Mouse (Mus musculus): ENCODE measurements around the gene Camk1. TPM values are rescaled to one million over a fixed set of nuclear protein-coding genes. Genes with fewer than 3 reads are reported as not detected.

Camk1 gene
- polyA plus RNA-seq, 1 experiment from 2014 or later = 19.9 TPM

DNA sequence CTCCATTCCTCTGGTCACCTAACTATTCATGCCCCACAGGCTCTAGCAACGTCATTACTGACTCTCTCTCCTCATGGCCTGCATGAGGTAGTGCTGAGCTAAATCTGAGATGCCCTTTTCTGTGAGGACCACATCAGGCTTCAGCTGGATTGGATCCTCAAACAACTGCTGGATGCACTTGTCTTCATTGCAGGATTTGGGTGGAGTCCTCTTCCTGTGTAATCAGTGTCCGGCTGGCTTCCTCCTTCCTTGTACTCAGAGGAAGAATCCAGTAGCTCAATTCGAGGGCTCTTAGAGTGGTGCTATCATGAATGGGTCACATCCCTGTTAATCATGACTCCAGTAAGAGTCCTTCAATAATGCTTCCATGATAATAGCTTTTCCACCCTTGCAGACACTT is 9.9 kb upstream of the Camk1 start:
- Histone ChIP-seq H3K4me2 (no peak overlapping the region), H3K9me3 (replicated peaks) (no peaks in the 10 kb centered on the region), H3K27me3 (no peaks in the 10 kb centered on the region), H3K27ac (no peak overlapping the region), H3K9ac (no peak overlapping the region), H3K4me3 (replicated peaks) (no peak overlapping the region), H3K36me3 (no peaks in the 10 kb centered on the region), H3K4me1 (replicated peaks) (no peaks in the 10 kb centered on the region)
- WGBS (ENCODE audit: insufficient replicate concordance) = 32% methylated on average over 3 of the region's 3 CpGs
- DNase-seq (no peak), ATAC-seq (ENCODE audit: low read depth) (no peak)

GRCm38 (mm10) chr6:113352820-113353219 is 9.0 kb upstream of the Camk1 start:
- H3K4me3 ChIP-seq (replicated peaks) = no peak overlapping the region
- no peaks in the 10 kb centered on the region for H3K9me3 ChIP-seq (replicated peaks)
- H3K36me3 ChIP-seq = no peaks in the 10 kb centered on the region
- H3K27ac ChIP-seq = no peak overlapping the region
- ATAC-seq (ENCODE audit: low read depth) = no peak
- H3K4me1 ChIP-seq (replicated peaks) = no peaks in the 10 kb centered on the region
- no peak overlapping the region for H3K4me2 ChIP-seq
- no peaks in the 10 kb centered on the region for H3K27me3 ChIP-seq
- no peak overlapping the region for H3K9ac ChIP-seq
- 53% methylated on average over 3 of the region's 3 CpGs for WGBS (ENCODE audit: insufficient replicate concordance)
- no peak for DNase-seq

GRCm38 (mm10) chr6:113351653-113352052 is 7.9 kb upstream of the Camk1 start:
- Histone ChIP-seq H3K4me1 (replicated peaks) (no peaks in the 10 kb centered on the region), H3K4me3 (replicated peaks) (no peak overlapping the region), H3K9ac (no peak overlapping the region), H3K27me3 (no peaks in the 10 kb centered on the region), H3K9me3 (replicated peaks) (no peaks in the 10 kb centered on the region), H3K36me3 (no peaks in the 10 kb centered on the region), H3K27ac (no peak overlapping the region), H3K4me2 (no peak overlapping the region)
- WGBS (ENCODE audit: insufficient replicate concordance) = 23% methylated on average over 10 of the region's 10 CpGs
- no peak for DNase-seq
- ATAC-seq (ENCODE audit: low read depth) = no peak

DNA sequence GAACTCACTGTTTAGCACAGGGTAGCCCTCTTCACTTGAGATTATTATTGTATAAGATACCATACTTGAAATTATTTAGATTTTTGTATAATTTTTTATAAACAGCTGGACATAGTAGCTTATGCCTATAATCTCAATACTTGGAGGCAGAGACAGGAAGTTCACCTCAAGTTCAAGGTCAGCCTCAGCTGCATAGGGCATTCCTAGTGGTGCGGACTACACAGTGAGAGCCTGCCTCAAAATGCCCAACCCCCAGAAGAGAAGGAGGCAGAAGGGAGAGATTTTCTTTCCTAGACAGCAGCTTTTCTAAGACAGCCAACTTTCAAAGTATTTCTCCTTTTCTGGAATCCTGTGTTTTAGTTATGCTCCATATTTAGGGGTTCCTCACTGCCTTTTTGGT is 7.4 kb upstream of the Camk1 start:
- Histone ChIP-seq H3K4me3 (replicated peaks) (no peak overlapping the region), H3K9me3 (replicated peaks) (no peaks in the 10 kb centered on the region), H3K4me2 (no peak overlapping the region), H3K4me1 (replicated peaks) (no peaks in the 10 kb centered on the region), H3K27me3 (no peaks in the 10 kb centered on the region), H3K9ac (no peak overlapping the region), H3K27ac (no peak overlapping the region), H3K36me3 (no peaks in the 10 kb centered on the region)
- 88% methylated on average over 1 of the region's 1 CpGs for WGBS (ENCODE audit: insufficient replicate concordance)
- ATAC-seq (ENCODE audit: low read depth) (no peak), DNase-seq (no peak)

GRCm38 (mm10) chr6:113350538-113350937 is 6.8 kb upstream of the Camk1 start:
- DNase-seq (no peak), ATAC-seq (ENCODE audit: low read depth) (no peak)
- no peak overlapping the region for H3K4me3 ChIP-seq (replicated peaks)

DNA sequence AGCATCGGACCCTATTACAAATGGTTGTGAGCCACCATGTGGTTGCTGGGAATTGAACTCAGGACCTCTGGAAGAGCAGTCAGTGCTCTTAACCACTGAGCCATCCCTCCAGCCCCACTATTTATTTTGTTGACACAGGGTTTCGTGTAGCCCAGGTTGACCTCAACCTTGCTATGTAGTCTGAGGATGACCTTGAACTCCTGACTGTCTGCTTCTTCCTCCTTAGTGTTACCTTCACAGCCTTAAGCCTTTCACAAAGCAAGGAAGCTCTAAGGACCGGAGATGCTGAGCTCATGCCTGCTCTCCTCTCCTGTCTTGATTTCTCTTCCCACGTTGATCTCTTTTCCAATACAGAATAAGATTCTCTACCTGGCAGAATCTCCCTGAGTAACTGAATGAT is 3.1 kb upstream of the Camk1 start:
- Histone ChIP-seq H3K4me3 (replicated peaks) (no peak overlapping the region), H3K9ac (no peak overlapping the region), H3K4me2 (no peak overlapping the region), H3K9me3 (replicated peaks) (no peaks in the 10 kb centered on the region), H3K36me3 (no peaks in the 10 kb centered on the region), H3K27me3 (no peaks in the 10 kb centered on the region), H3K27ac (no peak overlapping the region), H3K4me1 (replicated peaks) (peaks cover 15% of the 10 kb centered on the region)
- DNase-seq = no peak
- WGBS (ENCODE audit: insufficient replicate concordance) = 57% methylated on average over 4 of the region's 4 CpGs
- ATAC-seq (ENCODE audit: low read depth) = no peak

More at GRCm38 (mm10) chr6:113350538-113350937, 6.8 kb upstream of the Camk1 start:
- H3K9ac ChIP-seq = no peak overlapping the region
- no peaks in the 10 kb centered on the region for H3K27me3 ChIP-seq
- H3K27ac ChIP-seq = no peak overlapping the region
- H3K4me1 ChIP-seq (replicated peaks) = no peaks in the 10 kb centered on the region
- no peaks in the 10 kb centered on the region for H3K9me3 ChIP-seq (replicated peaks)
- H3K36me3 ChIP-seq = no peaks in the 10 kb centered on the region
- H3K4me2 ChIP-seq = no peak overlapping the region

- Histone ChIP-seq H3K27me3 (no peaks in the 10 kb centered on the region), H3K9me3 (replicated peaks) (no peaks in the 10 kb centered on the region), H3K9ac (peak overlapping the region; percentile 79; the same call in 1 of the 2 replicates), H3K4me1 (replicated peaks) (peaks cover 19% of the 10 kb centered on the region), H3K27ac (no peak overlapping the region), H3K4me3 (replicated peaks) (peak overlapping the region; percentile 60; the same call in 1 of the 2 replicates), H3K4me2 (peak overlapping the region; percentile 71), H3K36me3 (0 out of 2 replicates have a peak, but pooled peaks cover 2% of the 10 kb centered on the region)
- ATAC-seq (ENCODE audit: low read depth) (no peak), DNase-seq (no peak)
- 43% methylated on average over 2 of the region's 2 CpGs for WGBS (ENCODE audit: insufficient replicate concordance)
Observed at GRCm38 (mm10) chr6:113344321-113344720, 537 bp upstream of the Camk1 start.

DNA sequence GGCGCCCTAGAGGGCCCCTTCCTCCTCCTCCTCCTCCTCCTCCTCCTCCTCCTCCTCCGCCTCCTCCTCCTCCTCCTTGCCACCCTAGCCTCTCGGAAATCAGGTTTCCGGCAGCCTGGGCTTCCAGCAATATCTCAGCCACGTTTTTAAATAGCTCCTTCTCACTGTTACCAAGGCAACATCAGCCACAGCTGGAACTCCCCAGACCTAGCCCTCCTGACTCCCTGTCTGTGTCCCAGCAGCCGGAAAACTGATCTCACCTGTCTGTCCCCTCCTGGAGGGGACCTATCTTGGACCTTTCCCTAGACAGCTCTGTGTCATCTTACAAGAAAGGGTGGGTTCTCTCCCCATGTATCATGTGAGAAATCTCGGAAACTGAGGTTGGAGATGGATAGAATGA is 1.5 kb downstream of the Camk1 start:
- Histone ChIP-seq H3K36me3 (peaks cover 3% of the 10 kb centered on the region; the same call in 1 of the 2 replicates), H3K4me1 (replicated peaks) (peaks cover 22% of the 10 kb centered on the region), H3K27me3 (no peaks in the 10 kb centered on the region), H3K4me2 (peak overlapping the region; percentile 71; the same call in 1 of the 2 replicates), H3K4me3 (replicated peaks) (no peak overlapping the region; the same call in 1 of the 2 replicates), H3K9me3 (replicated peaks) (no peaks in the 10 kb centered on the region), H3K9ac (no peak overlapping the region), H3K27ac (no peak overlapping the region)
- ATAC-seq (ENCODE audit: low read depth) (no peak), DNase-seq (no peak)
- WGBS (ENCODE audit: insufficient replicate concordance) = 38% methylated on average over 4 of the region's 7 CpGs

DNA sequence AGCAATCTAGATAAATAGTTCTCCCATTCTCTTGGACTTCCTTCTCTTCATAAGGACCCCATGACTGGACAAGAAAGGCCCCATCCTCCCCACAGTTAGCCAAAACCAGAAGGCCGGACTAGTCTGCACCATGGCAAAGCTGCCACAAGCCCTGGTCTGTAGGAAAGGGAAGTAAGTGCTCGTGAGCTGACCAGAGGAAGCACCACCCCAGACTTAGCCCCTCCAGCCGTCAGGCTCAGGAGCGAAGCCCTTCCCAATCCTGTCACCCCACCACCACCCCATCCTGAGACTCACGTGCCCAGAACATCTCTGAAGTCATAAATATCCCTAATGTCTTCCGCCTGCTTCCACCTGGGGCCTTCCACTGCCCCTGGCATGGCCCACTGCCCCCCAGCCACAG is 2.2 kb downstream of the Camk1 start:
- no peaks in the 10 kb centered on the region for H3K9me3 ChIP-seq (replicated peaks)
- no peak for DNase-seq
- no peak overlapping the region for H3K27ac ChIP-seq
- H3K4me3 ChIP-seq (replicated peaks) = no peak overlapping the region
- 50% methylated on average over 6 of the region's 6 CpGs for WGBS (ENCODE audit: insufficient replicate concordance)
- H3K4me2 ChIP-seq = no peak overlapping the region
- peaks cover 27% of the 10 kb centered on the region for H3K4me1 ChIP-seq (replicated peaks)
- ATAC-seq (ENCODE audit: low read depth) = no peak
- H3K9ac ChIP-seq = no peak overlapping the region
- no peaks in the 10 kb centered on the region for H3K27me3 ChIP-seq
- H3K36me3 ChIP-seq = peaks cover 3% of the 10 kb centered on the region; the same call in 1 of the 2 replicates

DNA sequence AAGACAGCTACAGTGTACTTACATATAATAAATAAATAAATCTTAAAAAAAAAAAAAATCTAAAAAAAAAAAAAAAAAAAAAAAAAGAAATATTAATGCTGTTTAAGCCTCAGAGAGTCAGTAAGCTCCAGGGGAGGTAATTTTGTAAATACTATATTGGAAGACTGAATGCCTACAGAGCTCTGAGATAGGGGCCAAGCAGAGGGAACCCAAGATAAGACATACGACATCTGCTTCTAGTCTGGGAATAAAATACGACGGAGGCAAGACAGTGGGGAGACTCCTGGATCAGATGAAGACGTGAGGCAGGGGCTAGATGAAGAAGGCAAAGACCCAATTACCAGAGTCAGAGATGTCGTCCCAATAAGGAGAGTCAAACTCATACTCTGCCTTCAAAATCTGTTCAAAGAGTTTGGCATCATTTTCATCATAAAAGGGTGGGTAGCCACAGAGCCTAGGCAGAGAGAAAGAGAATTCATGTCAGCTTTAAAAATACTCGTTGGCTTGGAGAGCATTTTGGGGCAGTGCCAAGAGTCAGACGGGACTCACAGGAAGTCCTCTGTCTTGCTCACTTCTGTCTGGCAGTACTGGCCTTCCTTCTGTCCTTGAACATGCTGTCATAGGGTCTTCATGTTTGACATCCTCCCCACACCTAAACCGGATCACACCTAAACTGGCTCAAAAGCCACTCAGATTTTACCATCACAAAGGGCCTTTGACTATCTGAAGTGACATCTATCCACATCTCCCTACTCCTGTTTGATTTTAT is 6.7 kb downstream of the Camk1 start:
- ATAC-seq (ENCODE audit: low read depth) (peak; percentile 54; the same call in 1 of the 2 replicates), DNase-seq (no peak)
- H3K4me3 ChIP-seq (replicated peaks) = no peak overlapping the region
- H3K9ac ChIP-seq = no peak overlapping the region
- 25% methylated on average over 8 of the region's 8 CpGs for WGBS (ENCODE audit: insufficient replicate concordance)
- no peaks in the 10 kb centered on the region for H3K27me3 ChIP-seq
- H3K9me3 ChIP-seq (replicated peaks) = no peaks in the 10 kb centered on the region
- H3K4me1 ChIP-seq (replicated peaks) = peaks cover 20% of the 10 kb centered on the region
- H3K4me2 ChIP-seq = no peak overlapping the region
- no peak overlapping the region for H3K27ac ChIP-seq
- H3K36me3 ChIP-seq = peaks cover 40% of the 10 kb centered on the region

DNA sequence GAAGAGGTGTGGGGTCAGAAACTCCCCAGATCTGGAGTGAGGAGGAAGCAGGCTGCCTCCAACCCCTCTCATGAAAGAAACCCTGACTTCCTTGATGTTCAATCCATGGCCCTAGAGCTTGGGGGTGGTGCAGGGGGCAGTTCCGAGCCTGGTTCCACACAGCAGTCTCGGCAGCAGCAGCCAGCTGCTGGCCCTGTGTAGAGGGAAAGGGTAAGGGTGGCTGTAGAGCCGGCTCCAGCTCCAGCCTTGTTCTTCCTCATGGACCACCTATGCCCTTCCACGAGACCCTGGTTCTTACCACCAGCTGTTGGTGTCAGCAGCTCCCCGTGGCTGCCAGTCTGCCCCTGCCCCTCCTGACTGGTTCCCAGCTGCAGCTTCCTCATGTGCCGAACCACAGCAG is 9.6 kb downstream of the Camk1 start:
- Histone ChIP-seq H3K36me3 (peaks cover 48% of the 10 kb centered on the region), H3K27me3 (no peaks in the 10 kb centered on the region), H3K4me1 (replicated peaks) (peaks cover 27% of the 10 kb centered on the region), H3K9ac (no peak overlapping the region), H3K9me3 (replicated peaks) (no peaks in the 10 kb centered on the region), H3K4me2 (no peak overlapping the region), H3K27ac (no peak overlapping the region), H3K4me3 (replicated peaks) (no peak overlapping the region)
- WGBS (ENCODE audit: insufficient replicate concordance) = 69% methylated on average over 6 of the region's 6 CpGs
- DNase-seq = no peak
- ATAC-seq (ENCODE audit: low read depth) = no peak
